Mouse (Mus musculus) forebrain, postnatal 0 days (tissue): ENCODE measurements around the gene Stx5a. TPM values are rescaled to one million over a fixed set of nuclear protein-coding genes. Genes with fewer than 3 reads are reported as not detected.

Experiments
- ATAC-seq: fragments of 200-750 bp; cut with Nextera tagmentation; 2 replicates; pipeline ENCODE4 v1.8.0; 2017; ENCODE audit warnings: mild to moderate bottlenecking, moderate library complexity
- DNase-seq: peaks from one replicate; pipeline ENCODE4 v3.0.0-alpha.2; 2015
- H3K27ac ChIP-seq: fragments of 300-500 bp; sonication (generic); 2 replicates; pipeline ENCODE4 v1.5.1; 2014; ENCODE audit warnings: low read depth, mild to moderate bottlenecking, antibody characterized with exemption, low read length, moderate library complexity, mixed read lengths
- H3K27me3 ChIP-seq: fragments of 300-500 bp; sonication (generic); 2 replicates; pipeline ENCODE4 v1.6.1; 2014; ENCODE audit warnings: mild to moderate bottlenecking, low read length, mixed read lengths; ENCODE audit not compliant: insufficient read depth
- H3K36me3 ChIP-seq: fragments of 300-500 bp; sonication (generic); 2 replicates; pipeline ENCODE4 v1.6.1; 2014; ENCODE audit warnings: mild to moderate bottlenecking, moderate library complexity; ENCODE audit not compliant: insufficient read depth
- H3K4me1 ChIP-seq: fragments of 300-500 bp; sonication (generic); 2 replicates; pipeline ENCODE4 v1.6.1; 2014; ENCODE audit warnings: antibody characterized with exemption; ENCODE audit not compliant: insufficient read depth
- H3K4me2 ChIP-seq: fragments of 300-500 bp; sonication (generic); 2 replicates; pipeline ENCODE4 v1.6.1; 2014; ENCODE audit warnings: low read depth, mild to moderate bottlenecking, moderate library complexity
- H3K4me3 ChIP-seq: fragments of 300-500 bp; sonication (generic); 2 replicates; pipeline ENCODE4 v1.5.1; 2014; ENCODE audit warnings: low read depth, low read length, mixed read lengths
- H3K9ac ChIP-seq: fragments of 300-500 bp; sonication (generic); 2 replicates; pipeline ENCODE4 v1.6.1; 2014; ENCODE audit warnings: mild to moderate bottlenecking
- H3K9me3 ChIP-seq: fragments of 300-500 bp; sonication (generic); 2 replicates; pipeline ENCODE4 v1.6.1; 2016; ENCODE audit warnings: low read length
- CTCF ChIP-seq: sonication (generic); IDR thresholded peaks from 2 replicates; pipeline ENCODE4 v1.5.1; 2016; ENCODE audit warnings: antibody characterized with exemption, control low read depth, low read depth
- WGBS: fragments of 180-500 bp; shearing (Covaris S2); extraction: QIAGEN DNeasy Blood & Tissue Kit; methylation state at CpG from one replicate; pipeline ENCODE4 v1.1.7; 2014; 5-methylcytosine and 5-hydroxymethylcytosine counted together
- polyA plus RNA-seq: library from polyadenylated mRNA; unstranded; fragments of >200 nt; fragmentation: Nextera tagmentation; extraction: Ambion mirVana; gene quantifications from 2 replicates; pipeline ENCODE4 v1.2.1, GENCODE M21; 2015
- total RNA-seq: library from RNA; depleted of rRNA; stranded (reverse); fragments of >200 nt; gene quantifications from 2 replicates; pipeline ENCODE4 v1.2.3, GENCODE M21; 2014

The Stx5a gene
- total and polyA plus RNA-seq, 2 experiments from 2014 or later, result 97.6 to 140 TPM

DNA sequence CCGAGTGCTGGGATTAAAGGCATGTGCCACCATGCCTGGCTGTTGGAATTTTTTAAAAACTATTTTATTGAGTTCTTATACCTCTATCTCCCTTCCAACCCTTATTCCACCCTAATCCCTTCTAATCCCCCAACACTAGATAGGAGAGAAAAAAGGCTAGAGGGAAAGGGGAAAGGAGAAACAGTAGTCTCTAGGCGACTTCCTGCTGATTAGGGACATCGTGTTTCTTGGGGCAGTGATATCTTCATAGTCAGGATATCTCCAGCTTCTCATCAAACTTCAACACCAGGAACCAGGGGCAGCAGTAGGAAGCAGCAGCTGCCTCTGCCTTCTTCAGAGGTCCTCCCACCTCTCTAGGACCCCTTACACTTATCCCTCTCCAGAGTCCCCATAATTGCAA lies 6.9 kb upstream of the Stx5a start:
- ATAC-seq (no peak), DNase-seq (no peak)
- 84% methylated on average over 3 of the region's 3 CpGs for WGBS
- no peak for TF ChIP-seq CTCF
- Histone ChIP-seq H3K9ac (no peak overlapping the region), H3K4me1 (no peaks in the 10 kb centered on the region), H3K27me3 (no peaks in the 10 kb centered on the region), H3K4me2 (no peak overlapping the region), H3K36me3 (peaks cover 15% of the 10 kb centered on the region), H3K4me3 (no peak overlapping the region), H3K27ac (no peak overlapping the region), H3K9me3 (no peaks in the 10 kb centered on the region)

DNA sequence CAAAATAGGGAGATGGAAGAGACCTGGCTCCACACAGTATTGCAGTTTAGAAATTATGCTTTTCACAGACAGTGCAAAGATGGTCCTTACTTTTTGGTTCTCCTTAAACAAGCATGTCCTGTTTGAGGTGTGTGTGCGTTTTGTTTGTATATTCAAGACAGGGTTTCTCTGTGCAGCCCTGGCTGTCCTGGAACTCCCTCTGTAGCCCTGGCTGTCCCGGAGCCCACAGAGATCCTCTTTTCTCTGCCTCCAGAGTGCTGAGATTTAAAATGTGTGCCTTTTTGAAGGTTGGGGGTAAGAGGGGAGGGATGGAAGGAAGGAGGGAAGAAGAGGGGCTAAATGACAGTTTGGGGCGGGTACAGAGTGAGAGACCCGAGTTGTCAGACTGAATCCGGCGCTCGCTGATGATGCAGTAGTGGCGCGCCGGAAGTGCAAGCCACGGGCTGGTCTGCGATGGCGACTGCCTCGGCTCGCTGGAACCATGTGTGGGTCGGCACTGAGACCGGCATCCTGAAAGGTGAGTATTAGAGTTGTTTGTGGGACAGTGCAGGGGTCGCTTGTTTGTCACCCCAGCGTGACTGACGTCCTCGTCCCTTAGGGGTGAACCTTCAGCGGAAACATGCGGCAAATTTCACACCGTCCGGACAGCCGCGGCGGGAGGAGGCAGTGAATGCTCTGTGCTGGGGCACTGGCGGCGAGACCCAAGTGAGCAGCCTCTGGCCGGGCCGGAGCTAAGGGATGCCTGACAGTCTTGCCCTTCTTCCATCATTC lies 5.6 kb upstream of the Stx5a start, which contains the start of gene Wdr74:
TSS of gene Wdr74 (plus strand) at position 439 of the 771 bp plus-strand sequence.
- no peak for TF ChIP-seq CTCF
- H3K4me2 ChIP-seq, result peak within 1 kb of the TSS; percentile 96
- peak within 1 kb of the TSS; percentile 74 for H3K9ac ChIP-seq
- peak within 1 kb of the TSS; percentile 96 for H3K4me3 ChIP-seq
- under 1% methylated on average over 32 of the region's 32 CpGs for WGBS
- peaks cover 24% of the 10 kb centered on the region for H3K36me3 ChIP-seq
- H3K9me3 ChIP-seq, result no peaks in the 10 kb centered on the region
- no peaks in the 10 kb centered on the region for H3K4me1 ChIP-seq
- peak; percentile 96 for DNase-seq
- H3K27me3 ChIP-seq, result no peaks in the 10 kb centered on the region
- ATAC-seq, result peak; percentile 97
- peak within 1 kb of the TSS; percentile 79 for H3K27ac ChIP-seq

DNA sequence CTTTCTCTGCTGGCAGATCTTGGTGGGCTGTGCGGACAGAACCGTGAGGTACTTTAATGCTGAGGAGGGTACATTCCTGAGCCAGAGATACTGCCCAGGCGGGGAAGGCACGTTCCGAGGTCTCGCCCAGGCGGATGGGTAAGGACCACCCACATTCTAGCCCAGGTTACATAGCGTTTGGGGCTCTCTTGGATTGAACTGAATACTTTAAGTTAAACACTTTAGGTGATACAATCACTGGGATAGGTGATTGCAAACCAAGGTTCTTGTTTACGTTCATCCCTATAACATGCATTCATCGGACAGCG lies 5.1 kb upstream of the Stx5a start:
- Histone ChIP-seq H3K27me3 (no peaks in the 10 kb centered on the region), H3K4me1 (no peaks in the 10 kb centered on the region), H3K4me3 (peak overlapping the region; percentile 96), H3K9ac (peak overlapping the region; percentile 74), H3K9me3 (no peaks in the 10 kb centered on the region), H3K27ac (peak overlapping the region; percentile 79), H3K36me3 (peaks cover 26% of the 10 kb centered on the region), H3K4me2 (peak overlapping the region; percentile 96)
- no peak for TF ChIP-seq CTCF
- WGBS, result 4% methylated on average over 11 of the region's 11 CpGs
- ATAC-seq, result peak; percentile 21; the same call in 1 of the 2 replicates
- no peak for DNase-seq

- no peak overlapping the region for H3K4me2 ChIP-seq
- no peaks in the 10 kb centered on the region for H3K27me3 ChIP-seq
- H3K27ac ChIP-seq, result no peak overlapping the region
- no peak overlapping the region for H3K9ac ChIP-seq
- whole genome bisulfite sequencing, result 92% methylated on average over 7 of the region's 7 CpGs
- DNase-seq (no peak), ATAC-seq (no peak)
- peaks cover 8% of the 10 kb centered on the region for H3K4me1 ChIP-seq
- H3K36me3 ChIP-seq, result peaks cover 33% of the 10 kb centered on the region
- no peak for TF ChIP-seq CTCF
- no peak overlapping the region for H3K4me3 ChIP-seq
- no peaks in the 10 kb centered on the region for H3K9me3 ChIP-seq
Measured at GRCm38 (mm10) chr19:8738911-8739310, 2.3 kb upstream of the Stx5a start.

DNA sequence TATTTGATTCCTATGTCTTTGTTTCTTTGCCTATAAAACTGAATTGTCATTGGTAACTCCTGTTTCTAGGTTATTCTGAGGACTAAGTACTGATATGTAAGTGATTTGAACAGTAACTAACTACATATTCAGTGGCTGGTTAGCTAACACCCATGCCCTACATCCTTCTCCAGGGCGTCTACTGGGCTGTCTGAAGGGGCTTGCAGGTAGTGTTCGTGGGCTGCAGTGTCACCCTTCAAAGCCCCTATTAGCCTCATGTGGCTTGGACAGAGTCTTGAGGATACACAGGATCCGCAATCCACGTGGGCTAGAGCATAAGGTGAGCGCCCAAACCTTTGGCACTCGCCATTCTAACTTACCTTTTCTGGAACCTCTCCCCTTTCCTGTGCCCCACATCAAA lies 1.6 kb upstream of the Stx5a start:
- WGBS, result 89% methylated on average over 6 of the region's 6 CpGs
- no peaks in the 10 kb centered on the region for H3K27me3 ChIP-seq
- no peak overlapping the region for H3K9ac ChIP-seq
- H3K4me3 ChIP-seq, result no peak overlapping the region
- H3K27ac ChIP-seq, result no peak overlapping the region
- H3K4me2 ChIP-seq, result no peak overlapping the region
- H3K9me3 ChIP-seq, result no peaks in the 10 kb centered on the region
- H3K4me1 ChIP-seq, result peaks cover 8% of the 10 kb centered on the region
- TF ChIP-seq CTCF, result no peak
- peaks cover 33% of the 10 kb centered on the region for H3K36me3 ChIP-seq
- no peak for DNase-seq
- no peak for ATAC-seq

DNA sequence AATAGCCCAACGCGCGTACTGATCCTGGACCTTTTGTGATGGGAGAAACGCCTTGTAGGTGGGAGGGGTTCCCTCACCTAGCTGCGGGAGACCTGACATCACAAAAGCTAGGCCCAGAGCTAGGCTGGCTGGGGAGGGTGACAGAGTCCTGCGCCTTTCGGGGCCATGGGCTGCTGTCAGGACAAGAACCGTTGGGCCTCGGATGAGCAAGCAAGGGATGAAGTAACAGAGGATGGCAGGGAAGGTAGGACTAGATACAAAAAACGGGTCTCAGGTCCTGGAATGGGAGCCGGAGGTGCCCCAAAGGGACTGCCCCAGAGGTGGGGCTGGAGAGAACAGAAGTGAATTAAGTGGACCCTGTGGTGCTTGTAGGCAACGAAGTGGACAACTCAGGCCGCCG lies 610 bp upstream of the Stx5a start, which contains the start of gene 1700092M07Rik:
TSS of gene 1700092M07Rik (plus strand) at position 116 of the 400 bp plus-strand sequence.
- H3K27ac ChIP-seq, result peak within 1 kb of the TSS; percentile 95
- WGBS, result 68% methylated on average over 14 of the region's 14 CpGs
- no peak for ATAC-seq
- H3K4me3 ChIP-seq, result peak within 1 kb of the TSS; percentile 85
- H3K9ac ChIP-seq, result peak within 1 kb of the TSS; percentile 65
- no peak for DNase-seq
- H3K27me3 ChIP-seq, result no peaks in the 10 kb centered on the region
- H3K36me3 ChIP-seq, result peaks cover 42% of the 10 kb centered on the region
- peaks cover 8% of the 10 kb centered on the region for H3K4me1 ChIP-seq
- peak within 1 kb of the TSS; percentile 89 for H3K4me2 ChIP-seq
- TF ChIP-seq CTCF, result no peak
- H3K9me3 ChIP-seq, result no peaks in the 10 kb centered on the region

GRCm38 (mm10) chr19:8742176-8742575 lies 963 bp downstream of the Stx5a start:
- Histone ChIP-seq H3K36me3 (peaks cover 56% of the 10 kb centered on the region), H3K27me3 (no peaks in the 10 kb centered on the region), H3K4me1 (peaks cover 8% of the 10 kb centered on the region), H3K9ac (peak overlapping the region; percentile 65), H3K4me2 (peak overlapping the region; percentile 89), H3K4me3 (peak overlapping the region; percentile 85), H3K27ac (no peak overlapping the region), H3K9me3 (no peaks in the 10 kb centered on the region)
- WGBS, result 27% methylated on average over 14 of the region's 14 CpGs
- ATAC-seq (no peak), DNase-seq (no peak)
- no peak for TF ChIP-seq CTCF
